Mouse (Mus musculus) thymus, postnatal 4 days (tissue): Measurements from ENCODE around the gene Tmed9.
"Not testable (repeated sequence)": the region's sequence is repeated elsewhere in the genome, so short reads cannot be mapped to it uniquely, and the experiment has no call there.

Source experiments
- DNase-seq: peaks from one replicate; pipeline ENCODE4 v3.0.0; 2021

Gene Tmed9

DNA sequence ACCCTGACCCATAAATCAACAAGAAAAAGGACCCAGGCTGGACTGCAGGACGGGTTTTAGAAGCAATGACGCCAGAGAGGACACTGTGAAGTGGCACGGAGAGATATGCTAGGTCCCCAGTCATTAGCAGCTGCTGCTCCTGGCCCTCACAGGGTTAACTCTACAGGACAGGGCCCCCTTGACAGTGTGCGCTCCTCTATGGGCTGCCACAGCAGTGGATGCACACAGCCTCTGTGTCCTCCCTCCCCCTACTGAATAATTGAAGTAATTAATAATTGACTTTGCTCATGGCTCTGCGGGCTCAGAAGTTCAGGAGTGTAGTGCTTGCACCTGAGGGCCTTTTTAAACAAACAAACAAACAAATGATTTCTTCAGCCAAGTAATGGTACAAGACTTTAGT lies 39.9 kb downstream of the Tmed9 start:
- no peak for DNase-seq

DNA sequence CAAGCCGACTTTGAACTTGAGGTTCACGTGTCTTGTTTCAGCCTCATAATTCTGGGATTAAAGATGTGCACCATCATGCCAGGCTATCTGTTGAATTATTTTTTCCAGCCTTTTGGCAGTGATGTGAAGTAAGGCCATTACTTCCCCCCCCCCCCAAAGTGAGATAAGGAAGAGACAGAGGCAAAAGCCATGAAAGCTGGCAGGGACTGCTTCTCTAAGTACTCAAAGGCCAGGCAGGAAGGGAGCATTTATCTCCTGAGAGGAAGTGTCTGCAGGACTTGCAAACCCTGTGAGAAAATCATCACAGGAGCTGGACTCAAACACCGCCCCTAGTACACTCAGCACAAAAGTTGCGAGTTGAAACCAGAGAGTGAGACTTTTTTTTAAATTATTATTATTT lies 45.8 kb downstream of the Tmed9 start:
- no peak for DNase-seq

DNA sequence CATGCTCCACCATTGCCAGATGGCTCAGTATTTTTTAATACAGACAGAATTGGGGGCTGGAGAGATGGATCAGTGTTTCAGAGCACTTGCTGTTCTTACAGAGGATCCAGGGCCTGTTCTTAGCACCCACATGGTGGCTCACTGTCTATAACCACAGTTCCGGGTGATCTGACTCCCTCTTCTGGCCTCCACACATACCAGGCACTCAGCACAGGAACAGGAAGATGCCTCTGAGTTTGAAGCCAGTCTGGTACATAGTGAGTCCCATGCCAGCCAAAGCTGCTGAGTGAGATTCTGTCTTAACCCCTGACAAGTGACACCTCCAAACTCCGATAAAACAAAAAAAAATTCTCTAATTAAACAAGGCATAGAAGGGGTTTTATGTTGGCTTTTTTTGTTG lies 46.7 kb downstream of the Tmed9 start:
- DNase-seq = no peak

DNA sequence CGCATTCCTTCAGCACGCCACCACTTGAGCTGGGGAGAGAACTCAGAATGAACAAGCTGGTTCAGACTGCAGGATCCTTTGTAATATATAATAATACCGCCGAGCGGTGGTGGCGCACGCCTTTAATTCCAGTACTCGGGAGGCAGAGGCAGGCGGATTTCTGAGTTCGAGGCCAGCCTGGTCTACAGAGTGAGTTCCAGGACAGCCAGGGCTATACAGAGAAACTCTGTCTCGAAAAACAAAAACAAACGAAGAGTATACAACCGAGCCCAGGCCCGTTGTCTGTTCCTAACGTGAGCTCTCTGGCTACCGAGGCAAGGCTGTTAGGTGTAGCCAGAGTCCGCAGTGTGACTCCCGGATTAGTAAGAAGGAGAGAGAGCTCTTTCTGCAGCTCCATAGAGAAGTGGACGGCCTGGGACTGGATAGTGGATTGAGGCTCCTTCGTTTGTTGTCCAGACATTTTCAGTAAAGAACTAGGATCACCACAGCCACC lies 48.7 kb downstream of the Tmed9 start:
- DNase-seq = not testable (repeated sequence)

DNA sequence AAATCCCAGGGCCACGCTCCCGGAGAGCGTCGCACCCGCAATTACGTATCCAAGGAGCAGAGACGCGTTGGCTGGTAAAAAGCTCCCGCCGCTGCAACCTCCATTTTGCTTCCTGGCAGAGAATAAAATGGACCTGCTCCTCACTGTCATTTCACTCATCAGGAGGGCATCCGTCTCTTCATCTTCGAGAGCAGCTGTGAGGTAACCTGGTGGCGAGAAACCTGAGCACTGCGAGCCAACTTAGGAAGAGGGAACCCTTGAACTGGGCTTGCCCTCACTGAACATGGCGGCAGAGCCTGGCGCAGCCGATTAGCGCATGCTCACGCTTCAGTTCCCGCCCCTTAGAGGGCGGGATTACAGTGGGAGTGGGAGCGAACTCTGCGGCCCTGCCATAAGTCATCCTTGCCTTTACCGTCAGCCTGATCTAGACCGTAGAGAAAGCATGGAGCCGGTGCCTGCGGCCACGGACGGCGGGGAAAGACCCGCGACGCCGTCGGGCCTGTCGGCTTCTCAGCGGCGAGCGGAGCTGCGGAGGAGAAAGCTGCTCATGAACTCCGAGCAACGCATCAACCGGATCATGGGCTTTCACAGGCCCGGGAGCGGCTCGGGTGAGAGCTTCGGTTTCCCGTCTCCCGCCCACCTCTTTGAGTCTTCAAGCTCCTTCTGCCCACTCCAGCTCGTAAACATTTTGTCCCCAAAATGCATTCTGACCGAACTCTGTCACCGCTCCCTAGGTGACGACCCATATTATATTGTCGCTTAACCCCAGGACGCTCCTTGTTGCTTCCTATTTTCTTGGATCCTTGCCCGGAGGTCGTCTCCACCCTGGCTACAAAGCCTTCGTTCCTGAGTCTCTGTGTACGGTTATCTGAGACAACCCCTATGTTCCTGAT lies 49.4 kb downstream of the Tmed9 start, which contains the start of gene Caml:
Gene Caml (plus strand): TSS at position 357 of the 893 bp plus-strand sequence.
- peak; percentile 89 for DNase-seq

DNA sequence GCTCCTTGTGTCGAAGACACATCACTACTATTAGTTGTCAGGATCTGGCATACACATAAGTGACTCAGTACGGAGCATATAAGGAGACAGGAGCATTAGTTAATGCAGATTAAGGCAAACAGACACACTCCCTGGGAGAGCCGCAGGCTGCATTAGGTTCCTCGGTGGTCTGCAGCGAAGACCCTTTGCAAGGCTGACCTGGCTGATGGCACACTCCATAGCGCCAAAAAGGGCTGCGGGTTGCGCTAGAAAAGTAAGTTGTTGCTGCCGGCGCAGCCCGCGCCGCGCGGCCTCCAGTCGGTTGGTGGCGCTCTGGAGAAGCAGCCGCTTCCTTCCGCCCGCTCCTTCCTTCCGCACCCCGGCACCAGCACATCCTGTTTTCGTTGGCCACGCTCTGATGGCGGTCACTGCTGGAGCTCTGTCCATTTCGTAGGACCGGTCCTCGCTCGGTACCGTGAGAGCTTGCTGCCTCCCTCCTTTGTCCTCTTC lies 61.2 kb downstream of the Tmed9 start, which contains the start of gene Ddx46:
Gene Ddx46 (plus strand): TSS at position 389 of the 489 bp plus-strand sequence.
- DNase-seq = peak; percentile 97

DNA sequence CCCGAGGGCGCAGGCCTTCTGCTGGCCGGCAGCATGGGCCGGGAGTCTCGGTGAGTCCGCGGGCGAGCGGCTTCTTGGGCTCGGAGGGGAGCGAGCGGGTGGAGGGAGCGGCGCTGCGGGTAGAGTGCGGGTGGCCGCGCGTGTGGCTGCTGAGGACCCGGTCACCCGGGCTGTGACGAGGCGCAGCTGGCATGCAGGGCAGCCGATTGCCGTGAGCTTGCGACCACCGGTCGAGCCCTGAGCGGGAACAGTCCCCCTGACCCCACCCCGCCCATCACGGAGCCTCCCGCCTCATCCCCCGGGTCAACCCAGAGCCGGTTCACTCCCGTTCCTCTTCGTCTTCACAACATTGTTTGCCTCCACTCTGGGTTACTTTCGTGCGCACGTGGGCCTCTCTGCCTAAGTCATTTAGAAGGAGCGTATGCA lies 61.6 kb downstream of the Tmed9 start:
- no peak for DNase-seq

DNA sequence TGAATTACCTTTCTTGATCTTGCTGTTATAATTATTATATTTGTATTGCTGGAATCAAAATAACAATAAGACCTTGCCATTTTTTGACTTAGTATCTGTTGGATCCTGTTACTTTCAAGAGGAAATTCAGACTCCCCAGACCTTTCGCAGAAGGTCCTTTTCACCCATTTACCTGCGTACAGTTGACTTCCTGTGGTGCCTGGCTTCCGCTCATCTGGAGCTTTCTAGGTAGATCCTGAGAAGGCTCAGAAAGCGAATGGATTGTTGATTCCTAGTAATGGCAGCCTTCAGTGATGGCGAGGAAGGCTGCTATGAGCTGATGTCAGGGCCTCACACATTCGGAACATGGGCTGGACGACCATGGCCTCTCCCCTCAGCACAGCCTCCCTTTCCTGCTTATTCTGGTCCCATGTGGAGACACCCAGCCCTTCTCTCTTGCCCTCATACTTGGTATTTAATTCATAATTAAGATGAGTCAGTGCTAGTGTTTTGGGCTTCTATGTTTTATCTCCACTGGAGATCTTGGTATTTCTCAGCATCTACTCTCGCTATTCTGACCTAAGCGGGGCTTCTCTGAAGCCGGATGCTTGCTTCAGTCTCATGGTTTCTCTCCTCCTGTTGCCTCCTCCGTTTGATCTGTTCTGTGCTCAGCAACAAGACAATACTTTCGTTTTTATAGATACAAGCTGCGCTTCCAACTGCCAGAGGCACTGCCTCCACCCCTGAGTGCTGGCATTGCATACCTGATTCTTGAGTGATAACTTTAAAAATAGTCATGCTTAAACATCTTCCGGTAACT lies 62.9 kb downstream of the Tmed9 start:
- DNase-seq = no peak

DNA sequence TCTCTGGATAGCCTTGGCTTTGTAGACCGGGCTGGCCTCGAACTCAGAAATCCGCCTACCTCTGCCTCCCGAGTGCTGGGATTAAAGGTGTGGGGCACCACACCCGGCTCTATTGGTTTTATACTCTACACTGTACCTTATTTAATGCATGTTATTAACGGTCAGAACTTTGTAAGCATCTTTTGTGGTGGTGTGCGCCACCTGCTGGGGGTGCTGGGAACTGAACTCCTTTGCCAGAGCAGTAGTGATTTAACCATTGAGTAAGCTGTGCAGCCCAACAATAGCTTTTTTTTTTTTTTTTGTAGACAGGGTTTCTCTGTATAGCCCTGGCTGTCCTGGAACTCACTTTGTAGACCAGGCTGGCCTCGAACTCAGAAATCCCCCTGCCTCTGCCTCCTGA lies 66.9 kb downstream of the Tmed9 start:
- peak; percentile 87 for DNase-seq

DNA sequence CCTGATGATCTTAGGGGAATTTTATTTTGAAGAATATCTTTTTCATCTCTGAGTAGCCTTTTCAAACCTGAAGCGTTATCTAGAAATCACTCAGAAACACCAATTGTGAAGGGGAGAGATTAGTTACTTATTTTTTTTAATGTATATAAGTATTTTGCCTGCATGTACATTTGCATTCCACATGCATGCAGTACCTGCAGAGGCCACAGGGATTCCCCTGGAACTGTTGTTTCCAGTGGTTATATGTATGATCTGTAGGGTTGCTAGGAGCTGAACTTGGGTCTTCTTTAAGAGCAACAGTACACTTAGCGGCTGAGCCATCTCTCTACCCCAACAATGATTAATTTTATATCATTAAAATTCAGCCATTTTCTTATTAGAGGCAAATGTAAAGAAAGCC lies 71.0 kb downstream of the Tmed9 start:
- peak; percentile 82 for DNase-seq
